Mouse (Mus musculus): ENCODE data around the gene Lipo4. TPM values are rescaled to one million over a fixed set of nuclear protein-coding genes. Genes with fewer than 3 reads are reported as not detected.

The Lipo4 gene
- not detected in 2 replicates for polyA plus RNA-seq (2015; fragmentation: Nextera tagmentation; extraction: Ambion mirVana)

DNA sequence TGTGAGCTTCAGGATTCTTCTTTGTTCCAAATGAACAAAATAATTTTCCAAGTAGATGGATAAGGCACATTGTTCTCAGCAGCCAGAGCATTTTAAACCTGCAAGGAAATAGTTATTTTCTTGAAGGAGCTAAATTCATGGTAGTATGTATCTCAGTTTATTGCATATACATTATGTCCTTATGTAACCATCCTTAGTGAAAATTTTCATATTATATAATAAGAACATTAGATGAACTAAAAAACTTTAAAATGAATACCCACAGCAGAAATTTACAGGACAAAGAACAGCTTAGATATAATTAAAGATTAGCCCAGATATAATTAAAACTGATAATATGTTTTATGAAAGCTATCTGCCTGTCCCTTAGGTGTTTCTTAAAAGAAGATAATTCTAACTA, at the start of gene Lipo4:
Gene Lipo4 (minus strand): TSS at position 101 of the 400 bp plus-strand sequence.

Other genes with a start within 250 kb of the Lipo4 start
- gene Rnls, start 125.5 kb downstream of the Lipo4 start, polyA plus RNA-seq (2015; fragmentation: Nextera tagmentation; extraction: Ambion mirVana) = 10.8 and 10.9 TPM in 2 replicates
- not detected in 2 replicates for gene Gm8978, start 107.5 kb upstream of the Lipo4 start, polyA plus RNA-seq (2015; fragmentation: Nextera tagmentation; extraction: Ambion mirVana)
- 0.42 and 0.74 TPM in 2 replicates for gene Lipo2, start 233.6 kb upstream of the Lipo4 start, polyA plus RNA-seq (2015; fragmentation: Nextera tagmentation; extraction: Ambion mirVana)
- gene Lipo3, start 244.2 kb upstream of the Lipo4 start, polyA plus RNA-seq (2015; fragmentation: Nextera tagmentation; extraction: Ambion mirVana) = 11.0 and 12.6 TPM in 2 replicates

Data from neural tube, postnatal 0 days (tissue).